Mouse (Mus musculus) bone marrow, adult 2 months (tissue): ENCODE measurements around the gene Stx16.

Source experiments
- CTCF ChIP-seq: fragments of 200-500 bp; IDR thresholded peaks from 2 replicates; pipeline ENCODE4 v1.5.1; 2011; ENCODE audit warnings: low read length, control low read depth; ENCODE audit not compliant: control insufficient read depth, insufficient read depth
- POLR2A ChIP-seq: fragments of 200-500 bp; IDR thresholded peaks from 2 replicates; pipeline ENCODE4 v1.6.1; 2011; ENCODE audit warnings: low read depth, mild to moderate bottlenecking, control low read depth, low read length, borderline replicate concordance; ENCODE audit not compliant: control insufficient read depth

DNA sequence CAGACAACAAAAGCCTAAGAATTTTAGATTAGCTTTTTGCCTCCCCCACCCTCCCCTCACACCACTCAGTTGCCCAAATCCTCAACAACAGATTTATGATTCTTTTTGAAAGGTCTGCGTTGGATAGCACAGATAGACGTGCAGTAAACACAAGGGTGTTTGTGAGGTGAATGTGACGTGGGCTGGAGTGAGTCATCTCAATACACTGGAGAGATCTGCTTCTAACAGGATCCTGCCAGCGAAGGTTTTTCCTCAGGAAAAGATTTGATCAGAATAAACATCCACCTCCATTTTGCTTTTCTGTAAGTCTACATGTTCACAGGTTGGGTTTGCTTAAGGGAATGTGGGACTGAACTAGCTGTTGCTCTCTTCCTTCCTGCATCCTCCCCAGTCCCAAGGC lies 27.4 kb downstream of the Stx16 start:
- no peak for TF ChIP-seq CTCF
- TF ChIP-seq POLR2A, result no peak
